Mouse (Mus musculus) ES-E14 (cell line): ENCODE measurements around the gene Arntl. TPM values are rescaled to one million over a fixed set of nuclear protein-coding genes. Genes with fewer than 3 reads are reported as not detected.
A peak's percentile ranks its signal among the peaks of the same experiment; 100 is the strongest.

Source experiments
- DNase-seq: peaks from one replicate; pipeline ENCODE4 v3.0.0-alpha.2; 2013; ENCODE audit warnings: low read depth, low spot score
- H3K27ac ChIP-seq: 2 replicates; pipeline ENCODE4 v1.5.1; 2012; ENCODE audit warnings: low read depth, mild to moderate bottlenecking, low read length, moderate library complexity, mixed read lengths; ENCODE audit not compliant: poor library complexity, insufficient read depth, severe bottlenecking
- H3K36me3 ChIP-seq: 2 replicates; pipeline ENCODE4 v1.6.1; 2012; ENCODE audit warnings: mild to moderate bottlenecking, low read length, moderate library complexity, mixed read lengths; ENCODE audit not compliant: control insufficient read depth, poor library complexity, insufficient read depth, severe bottlenecking
- H3K4me1 ChIP-seq, 2 experiments: fragments of 150-350 bp in 1 of 2; sonication (generic) in 1 of 2; 2 replicates each; pipeline ENCODE4 v1.6.1; 2012; ENCODE audit warnings: low read length in 2 of 2, mild to moderate bottlenecking in 1 of 2, mixed read lengths in 1 of 2; ENCODE audit not compliant: control insufficient read depth in 2 of 2, insufficient read depth in 2 of 2, poor library complexity in 1 of 2
- H3K4me3 ChIP-seq, 2 experiments: fragments of 150-350 bp in 1 of 2; sonication (generic) in 1 of 2; 2 replicates each; pipeline ENCODE4 v1.5.1; 2012; ENCODE audit warnings: low read length in 2 of 2, low read depth in 1 of 2, mild to moderate bottlenecking in 1 of 2, mixed read lengths in 1 of 2; ENCODE audit not compliant: insufficient read depth in 1 of 2, poor library complexity in 1 of 2, severe bottlenecking in 1 of 2
- H3K9ac ChIP-seq: 2 replicates; pipeline ENCODE4 v1.6.1; 2012; ENCODE audit warnings: low read depth, mild to moderate bottlenecking, low read length, mixed read lengths; ENCODE audit not compliant: poor library complexity, insufficient read depth, severe bottlenecking
- H3K9me3 ChIP-seq: fragments of 150-350 bp; sonication (generic); 2 replicates; pipeline ENCODE4 v1.6.1; 2012; ENCODE audit warnings: low read depth, mild to moderate bottlenecking, low read length; ENCODE audit not compliant: control insufficient read depth, insufficient read depth
- CHD2 ChIP-seq: IDR thresholded peaks from 2 replicates; pipeline ENCODE4 v1.6.1; 2014; ENCODE audit warnings: mild to moderate bottlenecking, low read depth, low read length, inconsistent platforms
- HCFC1 ChIP-seq: IDR thresholded peaks from 2 replicates; pipeline ENCODE4 v1.6.1; 2012; ENCODE audit warnings: low read length, inconsistent platforms, borderline replicate concordance; ENCODE audit not compliant: insufficient read depth
- MAFK ChIP-seq: IDR thresholded peaks from 2 replicates; pipeline ENCODE4 v1.6.1; 2014; ENCODE audit warnings: mild to moderate bottlenecking, low read depth, low read length, inconsistent platforms; ENCODE audit not compliant: insufficient read depth
- ZC3H11A ChIP-seq: IDR thresholded peaks from 2 replicates; pipeline ENCODE4 v1.6.1; 2012; ENCODE audit warnings: low read depth, mild to moderate bottlenecking, inconsistent platforms, low read length, borderline replicate concordance
- ZNF384 ChIP-seq: IDR thresholded peaks from 2 replicates; pipeline ENCODE4 v1.6.1; 2012; ENCODE audit warnings: low read depth, low read length, inconsistent platforms
- in situ Hi-C, 2 experiments: fragments of 600-800 bp; cut with MboI; formaldehyde crosslinking; loops; one replicate each; pipeline ENCODE4 v1.15.1; 2025; ENCODE audit warnings: low sequenced_read_pairs in 2 of 2, inconsistent platforms in 1 of 2; ENCODE audit not compliant: unreplicated experiment in 2 of 2
- total RNA-seq: library from RNA; depleted of rRNA; stranded (reverse); fragments of 300-350 nt; gene quantifications from 2 replicates; pipeline ENCODE4 v1.2.3, GENCODE M21; 2012

The Arntl gene
- total RNA-seq, 1 experiment: 10.0 TPM

DNA sequence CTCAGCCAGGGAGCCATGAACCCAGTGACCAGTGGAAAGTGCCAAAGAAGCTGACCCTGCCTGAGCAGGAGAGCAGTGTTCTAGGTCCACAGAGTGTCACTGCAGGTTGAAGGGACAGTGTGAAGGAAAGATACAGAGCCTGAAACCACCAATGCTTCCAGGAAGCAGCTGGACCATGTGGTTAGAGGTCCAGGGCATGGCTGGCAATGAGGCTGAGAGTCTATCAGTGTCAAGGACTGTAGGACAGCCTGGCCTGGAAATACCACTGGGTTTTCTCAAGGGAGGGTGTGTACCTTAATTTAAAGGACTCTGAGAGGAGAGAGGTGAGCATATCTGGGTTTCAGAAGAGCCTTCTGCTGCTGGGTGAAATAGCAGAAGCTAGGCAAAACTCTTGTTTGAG, 22.2 kb upstream of the Arntl start:
- no peak for DNase-seq
- Histone ChIP-seq H3K36me3 (no peaks in the 10 kb centered on the region), H3K9me3 (no peaks in the 10 kb centered on the region), H3K27ac (no peak overlapping the region), H3K4me1 (peaks cover 15 to 30% of the 10 kb centered on the region in 2 experiments; a peak in 3 of 4 replicates), H3K4me3 (no peak overlapping the region), H3K9ac (no peak overlapping the region)
- TF ChIP-seq ZNF384 (no peak), MAFK (no peak), CHD2 (no peak), ZC3H11A (no peak), HCFC1 (no peak)
- in situ Hi-C loops: no loop called here

DNA sequence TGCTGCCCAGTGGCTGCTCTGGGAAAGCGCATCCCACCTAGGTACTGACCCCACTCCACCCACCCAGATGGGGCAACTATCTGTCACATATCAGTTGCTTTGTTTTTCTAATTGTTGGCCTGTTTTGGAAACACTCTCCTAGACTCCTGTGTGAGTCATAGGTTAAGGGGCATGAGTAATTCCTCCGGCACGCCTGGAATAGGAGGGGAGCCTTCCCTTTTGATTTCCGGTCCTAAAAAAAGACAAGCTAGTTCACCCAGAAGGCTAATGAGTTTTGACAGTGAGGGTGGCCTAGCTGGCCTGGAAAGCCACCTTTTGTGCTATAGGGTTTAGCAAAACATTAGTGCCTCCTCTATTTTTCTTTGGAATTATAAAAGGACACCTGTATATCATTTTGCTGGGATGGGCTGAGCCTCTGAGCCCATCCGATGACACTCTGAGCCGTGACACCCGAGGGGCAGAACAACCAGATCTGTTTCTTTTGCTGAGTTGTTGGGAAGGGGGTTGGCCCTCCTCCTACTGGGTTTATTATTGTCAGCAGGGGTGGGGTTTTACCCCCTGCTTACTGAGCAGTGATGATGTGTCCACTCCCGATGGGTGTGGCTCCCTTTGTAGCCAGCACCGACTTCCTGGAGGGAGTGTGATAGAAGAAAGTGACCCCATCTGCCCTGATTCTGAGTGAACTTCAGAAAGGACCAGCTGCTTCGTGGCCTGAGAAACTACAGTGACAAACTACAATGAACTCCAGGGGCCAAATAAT, 21.0 kb upstream of the Arntl start:
- Histone ChIP-seq H3K27ac (peak overlapping the region; percentile 8; the same call in 1 of the 2 replicates), H3K36me3 (no peaks in the 10 kb centered on the region), H3K9me3 (no peaks in the 10 kb centered on the region), H3K9ac (no peak overlapping the region), H3K4me3 (no peak overlapping the region), H3K4me1 (peaks cover 15 to 30% of the 10 kb centered on the region in 2 experiments; a peak in 3 of 4 replicates)
- no peak for DNase-seq
- in situ Hi-C loops: no loop called here
- TF ChIP-seq CHD2: no peak
- TF ChIP-seq HCFC1: no peak
- no peak for TF ChIP-seq ZC3H11A
- TF ChIP-seq ZNF384: no peak
- TF ChIP-seq MAFK: no peak

DNA sequence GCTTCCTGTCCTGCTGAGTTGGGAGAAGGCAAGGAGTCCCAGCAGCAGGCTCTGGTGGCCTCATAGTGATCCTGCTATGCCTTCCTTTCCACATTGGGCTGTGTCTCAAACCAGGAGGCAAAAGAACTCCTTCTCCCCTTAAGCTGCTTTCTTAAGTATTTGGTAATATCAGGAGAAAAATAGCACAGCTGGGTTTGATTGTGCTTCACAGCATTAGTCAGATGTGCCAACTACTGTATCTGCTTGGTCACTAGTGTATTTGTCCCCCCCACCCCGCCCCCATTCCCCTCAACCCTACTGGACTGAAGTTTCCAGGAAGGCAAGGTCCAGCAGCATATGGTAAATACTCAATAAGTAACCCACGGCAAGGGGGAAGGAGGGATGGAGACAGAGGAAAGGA, 19.2 kb upstream of the Arntl start:
- peaks cover 15 to 30% of the 10 kb centered on the region in 2 experiments; a peak in 3 of 4 replicates for H3K4me1 ChIP-seq
- no peaks in the 10 kb centered on the region for H3K36me3 ChIP-seq
- no peak overlapping the region for H3K4me3 ChIP-seq
- no peaks in the 10 kb centered on the region for H3K9me3 ChIP-seq
- no peak for TF ChIP-seq MAFK
- TF ChIP-seq ZNF384: no peak
- TF ChIP-seq ZC3H11A: no peak
- no peak for TF ChIP-seq HCFC1
- no peak for TF ChIP-seq CHD2
- in situ Hi-C loops: no loop called here
- no peak for DNase-seq
- no peak overlapping the region for H3K9ac ChIP-seq
- H3K27ac ChIP-seq: no peak overlapping the region

DNA sequence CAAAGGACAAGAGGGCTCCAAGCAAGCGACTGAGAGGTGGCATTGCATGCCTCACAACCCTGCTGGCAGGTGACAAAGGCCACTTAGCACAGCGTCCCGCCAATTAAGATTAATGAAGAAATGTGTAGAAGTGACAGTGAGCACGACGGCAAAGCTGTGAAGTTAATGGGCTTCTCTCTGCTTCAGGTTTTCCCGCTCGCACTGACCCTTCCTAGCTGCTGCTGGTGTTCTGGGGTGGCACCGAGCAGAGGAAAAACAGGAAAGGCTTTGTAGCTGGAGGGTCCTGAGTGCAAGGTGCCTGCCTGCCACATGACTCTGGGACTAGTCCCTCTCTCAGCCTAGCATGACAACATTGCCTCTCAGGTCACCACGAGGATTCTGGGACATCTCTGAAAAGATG, 18.7 kb upstream of the Arntl start:
- Histone ChIP-seq H3K9ac (no peak overlapping the region), H3K4me1 (peaks cover 15 to 30% of the 10 kb centered on the region in 2 experiments; a peak in 3 of 4 replicates), H3K9me3 (no peaks in the 10 kb centered on the region), H3K4me3 (no peak overlapping the region), H3K27ac (no peak overlapping the region), H3K36me3 (no peaks in the 10 kb centered on the region)
- DNase-seq: no peak
- TF ChIP-seq MAFK: no peak
- TF ChIP-seq CHD2: no peak
- TF ChIP-seq HCFC1: no peak
- TF ChIP-seq ZNF384: no peak
- no peak for TF ChIP-seq ZC3H11A
- in situ Hi-C loops: no loop called here
